Mouse (Mus musculus) activated CD4-positive, CD25-positive, alpha-beta regulatory T cell, adult 4 months (primary cell): ENCODE data around the gene Farsa. TPM values are rescaled to one million over a fixed set of nuclear protein-coding genes. Genes with fewer than 3 reads are reported as not detected.

Source experiments
- ATAC-seq: one replicate; pipeline ENCODE4 v1.8.0; 2017
- polyA plus RNA-seq, 2 experiments: library from polyadenylated mRNA; unstranded; fragments of 100-300 nt; shearing (Covaris generic); gene quantifications; one replicate each; pipeline ENCODE4 v1.2.1; 2017

The Farsa gene
- polyA plus RNA-seq, 2 experiments from 2014 or later: 45.8 to 58.4 TPM

DNA sequence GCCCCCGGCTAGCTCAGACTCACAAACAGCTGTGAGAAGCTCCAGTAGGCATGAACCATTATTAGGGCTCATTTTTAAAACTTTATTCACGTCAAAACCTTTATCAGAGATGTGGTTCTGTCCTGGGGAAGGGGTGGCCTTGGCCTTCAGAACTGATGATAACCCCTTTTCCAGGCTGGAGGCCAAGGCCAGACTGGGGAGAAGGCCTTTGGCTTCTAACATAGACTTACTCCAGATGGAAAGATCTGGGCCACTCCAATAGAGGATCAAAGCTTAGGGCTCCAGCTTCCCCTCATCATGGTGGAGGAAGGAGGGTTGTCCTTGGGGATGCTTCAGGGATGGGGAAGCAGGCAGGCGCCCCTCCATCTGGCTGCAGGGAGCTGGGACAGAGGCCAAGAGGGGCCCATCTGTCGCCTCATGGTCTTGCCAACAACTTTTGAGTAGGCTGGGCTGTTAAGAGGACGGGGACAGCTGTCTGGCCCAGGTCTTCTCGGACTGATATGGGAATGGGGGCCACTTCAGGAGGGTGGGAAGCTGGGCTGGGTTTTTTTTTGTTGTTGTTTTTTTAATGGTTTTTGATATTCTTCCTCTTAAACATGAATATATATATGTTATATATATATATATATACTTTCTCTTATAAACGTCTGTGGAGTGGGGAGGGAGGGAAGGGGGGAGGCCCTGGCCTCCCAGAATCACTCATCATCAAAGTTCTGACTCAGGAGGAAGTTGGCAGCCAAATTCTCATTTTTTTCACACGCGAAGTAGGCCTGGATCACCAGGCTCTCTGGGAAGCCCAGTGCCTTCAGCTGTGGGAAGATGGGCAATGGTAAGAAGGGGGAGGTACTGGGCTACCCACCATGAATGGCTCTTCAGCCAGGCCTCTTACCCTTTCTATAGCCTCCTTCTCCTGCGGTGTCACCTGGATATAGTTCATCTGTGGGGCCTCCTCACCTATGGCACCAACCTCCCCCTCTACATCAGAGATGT, 21.6 kb upstream of the Farsa start:
- ATAC-seq: no peak

DNA sequence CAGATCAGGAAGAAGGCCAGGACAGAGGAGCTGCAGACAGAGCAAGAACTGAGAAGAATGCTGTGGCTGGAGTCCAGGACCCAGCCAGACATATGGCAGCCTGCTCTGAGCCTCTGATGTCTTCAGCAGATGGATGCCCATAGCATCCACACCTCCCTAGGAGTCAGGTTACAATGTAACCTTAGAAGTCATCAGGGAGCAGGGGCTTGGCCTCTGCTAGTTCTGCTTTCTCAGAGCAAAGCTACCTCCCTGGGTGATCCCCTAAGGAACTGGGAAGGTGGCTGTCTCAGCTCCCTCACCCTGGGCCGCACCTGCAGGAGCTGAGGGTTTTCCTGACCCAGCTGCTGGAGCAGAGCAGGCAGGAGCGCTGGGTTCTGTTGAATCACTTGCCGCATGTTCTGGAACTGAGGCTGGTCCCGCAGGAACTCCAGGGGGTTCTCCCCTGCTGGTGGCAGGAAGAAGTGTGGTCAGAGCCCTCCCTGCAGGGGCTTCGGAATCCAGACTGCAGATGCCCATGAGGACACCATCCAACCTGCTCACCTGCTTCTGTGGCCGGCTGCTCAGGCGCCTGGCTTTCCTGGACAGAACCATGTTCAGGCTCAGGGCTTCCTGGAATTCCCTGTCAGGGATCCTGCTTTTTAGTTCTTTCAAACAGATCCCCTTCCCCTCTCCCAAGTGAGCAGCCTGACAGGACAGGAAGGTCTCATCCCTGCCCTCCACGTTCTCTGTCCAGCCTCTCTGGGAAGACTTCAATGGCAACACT, 19.5 kb upstream of the Farsa start:
- ATAC-seq: no peak

DNA sequence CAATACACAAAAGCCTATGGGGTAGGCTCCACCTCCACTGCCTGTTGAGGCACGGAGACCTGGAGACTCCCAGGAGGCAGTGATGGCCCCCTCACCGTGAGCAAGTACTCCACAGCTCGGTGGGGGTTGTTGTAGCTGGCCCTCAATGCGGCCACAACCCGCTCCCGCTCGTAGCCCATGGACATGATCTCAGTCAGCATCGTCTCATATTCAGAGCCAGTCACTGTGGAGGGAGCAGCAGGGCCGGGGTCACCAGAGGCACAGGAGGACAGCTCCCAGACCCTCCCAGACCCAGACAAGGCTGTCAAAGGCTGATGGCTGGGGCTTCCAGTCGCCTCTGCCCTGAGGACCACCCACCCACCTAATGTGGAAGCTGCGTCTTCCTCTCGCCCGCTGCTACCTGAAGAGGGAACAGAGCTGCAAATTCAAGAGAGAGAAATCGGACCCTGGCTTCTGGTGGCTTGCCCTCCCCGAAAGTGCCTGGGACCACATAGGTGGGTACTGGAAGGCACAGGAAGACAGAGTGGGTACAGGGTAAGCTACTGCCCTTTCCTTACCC, 18.8 kb upstream of the Farsa start:
- ATAC-seq: no peak

DNA sequence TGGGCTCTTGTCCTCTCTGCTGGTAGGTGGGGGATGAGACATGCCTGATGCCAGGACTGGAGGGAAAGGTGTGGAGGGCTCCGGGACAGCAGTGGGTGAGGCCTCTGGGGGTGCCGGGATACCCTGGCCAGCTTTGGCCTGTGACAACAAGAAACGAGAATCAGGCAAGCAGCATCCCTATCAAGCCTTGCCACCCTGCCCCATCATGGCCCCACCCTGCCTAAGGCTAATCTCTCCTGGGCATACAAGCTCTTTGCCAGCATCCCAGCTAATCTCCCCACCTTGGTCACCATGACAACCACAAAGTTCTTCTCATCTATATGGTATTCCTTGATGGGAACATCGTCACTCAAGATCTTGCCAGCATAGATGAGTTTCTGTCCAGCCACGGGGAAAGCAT, 18.3 kb upstream of the Farsa start:
- no peak for ATAC-seq

DNA sequence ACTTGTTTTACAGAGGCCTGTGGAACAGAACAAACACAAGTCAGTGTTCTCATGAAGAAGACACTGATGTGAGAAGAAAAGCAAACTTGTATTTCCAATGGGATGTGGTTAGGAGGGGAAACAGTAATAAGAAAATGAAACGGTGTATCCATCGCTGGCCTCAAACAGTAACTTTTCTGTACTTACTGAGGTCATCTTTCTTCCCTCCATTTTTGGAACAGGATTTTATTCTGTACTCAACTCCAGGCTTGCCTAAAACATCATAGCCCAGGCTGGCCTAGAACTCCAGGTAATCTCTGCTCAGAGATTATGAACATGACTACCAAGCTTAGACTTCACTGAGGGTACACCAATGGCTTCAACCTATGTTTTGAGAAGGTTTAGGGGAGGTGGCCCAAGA, 17.4 kb upstream of the Farsa start:
- no peak for ATAC-seq

DNA sequence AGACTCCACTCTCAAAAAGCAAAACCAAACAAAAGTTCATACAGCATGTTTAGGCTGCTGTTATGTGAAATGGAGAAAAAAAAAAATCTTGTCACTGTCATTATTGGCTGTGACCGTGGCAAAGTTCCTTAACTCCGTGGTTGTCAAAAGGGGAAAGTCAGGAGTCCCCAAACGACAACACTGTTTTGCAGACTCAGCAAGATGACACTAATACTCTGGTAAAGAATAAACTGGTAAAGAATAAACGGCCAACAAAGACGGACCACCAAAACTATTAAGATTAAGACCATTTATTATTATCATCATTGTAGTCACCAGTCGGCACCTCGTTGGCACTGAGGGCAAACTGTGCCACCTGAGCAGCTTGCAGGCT, 16.9 kb upstream of the Farsa start:
- ATAC-seq: no peak

DNA sequence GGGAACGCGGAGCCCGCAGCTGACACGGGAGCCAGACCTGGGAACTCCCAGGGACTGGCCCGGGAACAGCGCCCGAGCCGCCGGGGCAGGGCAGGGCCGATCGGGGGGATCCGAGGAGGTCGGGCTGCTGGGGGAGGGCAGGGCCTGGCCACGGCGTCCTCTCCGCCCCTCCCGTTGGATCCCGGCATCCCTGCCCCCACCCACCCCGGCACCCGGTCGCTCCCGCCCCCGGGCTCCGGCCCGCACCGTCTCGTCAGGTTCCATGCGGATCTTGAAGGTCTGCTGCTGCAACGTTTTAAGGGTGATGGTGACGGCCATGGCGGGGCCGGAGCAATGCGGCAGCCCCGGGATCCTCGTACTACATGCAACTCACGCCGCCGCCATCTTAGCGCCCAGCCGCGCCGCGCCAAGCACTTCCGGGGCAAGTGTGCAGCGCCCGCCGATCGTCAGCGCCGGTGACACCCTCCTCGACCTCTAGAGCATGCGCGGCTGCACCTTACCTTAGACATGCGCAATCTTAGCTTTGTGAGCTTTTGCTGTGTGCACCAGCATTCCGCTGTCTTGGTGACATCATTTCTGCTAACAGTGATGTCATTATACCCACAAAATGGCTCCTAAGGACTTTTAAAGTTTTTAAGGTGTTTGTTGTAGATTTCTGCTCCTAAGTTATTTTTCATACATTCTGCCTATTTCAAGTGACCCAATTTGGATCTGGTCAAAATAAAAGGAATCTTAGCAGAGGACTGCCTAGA, 16.4 kb upstream of the Farsa start, which contains the start of gene Rad23a:
TSS of gene Rad23a (minus strand) at position 418 of the 752 bp plus-strand sequence.
- ATAC-seq: peak; percentile 97

DNA sequence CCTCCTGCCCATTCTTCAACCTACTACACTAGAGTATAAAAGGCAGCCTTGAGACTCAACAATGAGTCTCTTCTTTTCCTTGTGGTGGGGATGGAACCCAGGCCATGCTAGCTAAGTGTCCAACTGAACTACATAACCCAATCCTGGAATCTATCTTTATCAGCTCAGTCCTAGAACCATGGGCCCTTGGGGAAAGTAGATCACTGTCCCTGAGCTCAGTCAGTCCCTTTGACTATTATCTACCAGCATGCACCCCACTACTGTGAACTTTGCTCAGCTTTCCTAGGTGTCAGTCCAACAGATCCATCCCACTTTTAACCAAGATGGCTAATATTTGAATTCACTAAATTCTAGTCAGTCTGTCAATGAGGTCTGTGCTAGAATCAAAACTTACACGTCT, 15.3 kb upstream of the Farsa start:
- no peak for ATAC-seq

DNA sequence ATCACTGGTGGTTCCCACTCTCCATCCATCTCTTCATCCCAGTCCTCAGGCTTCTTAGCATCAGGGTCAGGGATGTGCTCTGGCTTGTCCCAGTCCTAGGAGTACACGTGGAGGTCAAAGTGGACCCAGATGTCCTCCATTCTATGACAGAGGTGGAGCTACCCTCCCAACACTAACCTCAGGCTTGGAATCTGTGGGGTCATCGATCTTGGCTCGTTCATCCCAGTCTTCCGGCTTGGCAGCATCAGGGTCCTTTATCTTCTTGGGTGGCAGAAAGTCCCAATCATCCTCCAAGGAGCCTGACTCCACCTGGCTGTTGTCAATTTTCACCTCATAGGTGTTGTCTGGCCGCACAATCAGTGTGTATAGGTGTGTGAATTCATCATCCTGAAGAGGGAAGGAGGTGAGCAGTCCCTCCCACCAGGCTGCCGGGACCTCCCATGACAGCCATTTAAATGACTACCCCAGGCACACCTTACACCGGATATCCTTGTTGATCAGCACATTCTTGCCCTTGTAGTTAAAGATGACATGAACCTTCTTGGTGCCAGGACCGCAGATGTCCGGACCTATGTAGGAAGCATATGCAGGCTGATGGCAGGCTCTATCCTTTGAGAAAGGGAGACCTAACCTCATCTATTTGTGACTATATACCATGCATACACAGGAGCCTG, 12.3 kb upstream of the Farsa start:
- ATAC-seq: no peak

DNA sequence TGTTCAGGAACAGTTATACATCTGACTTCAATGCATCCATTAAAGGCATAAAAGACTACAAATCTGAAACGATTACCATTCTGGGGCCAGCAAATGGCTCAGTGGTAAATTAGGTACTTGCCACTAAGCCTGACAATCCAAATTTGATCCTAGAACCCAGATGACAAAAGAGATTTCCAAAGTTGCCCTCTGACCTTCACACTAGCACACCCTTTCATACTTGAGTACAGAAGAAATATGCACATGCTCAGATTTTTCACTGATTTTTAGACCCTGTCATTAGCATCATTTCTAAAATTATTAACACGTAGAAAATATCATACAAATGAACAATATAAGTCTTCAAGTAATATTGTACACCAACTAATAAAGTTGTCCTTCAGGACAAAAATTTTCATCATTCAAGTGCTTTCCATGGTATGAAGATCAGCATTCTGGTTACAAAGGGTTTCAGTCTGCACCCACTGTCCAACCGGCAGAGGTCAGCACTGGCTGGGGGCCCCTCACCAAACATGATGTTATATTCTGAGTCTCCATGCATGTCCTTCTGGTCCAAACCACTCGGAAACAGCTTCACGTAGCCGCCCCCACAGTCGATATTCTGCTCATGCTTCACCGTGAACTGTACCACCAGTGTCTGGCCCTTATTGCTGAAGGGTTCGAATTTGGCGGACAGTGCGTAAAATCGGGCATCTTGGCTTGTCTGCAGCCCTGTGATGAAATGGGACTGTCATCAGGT, 11.3 kb upstream of the Farsa start:
- no peak for ATAC-seq

DNA sequence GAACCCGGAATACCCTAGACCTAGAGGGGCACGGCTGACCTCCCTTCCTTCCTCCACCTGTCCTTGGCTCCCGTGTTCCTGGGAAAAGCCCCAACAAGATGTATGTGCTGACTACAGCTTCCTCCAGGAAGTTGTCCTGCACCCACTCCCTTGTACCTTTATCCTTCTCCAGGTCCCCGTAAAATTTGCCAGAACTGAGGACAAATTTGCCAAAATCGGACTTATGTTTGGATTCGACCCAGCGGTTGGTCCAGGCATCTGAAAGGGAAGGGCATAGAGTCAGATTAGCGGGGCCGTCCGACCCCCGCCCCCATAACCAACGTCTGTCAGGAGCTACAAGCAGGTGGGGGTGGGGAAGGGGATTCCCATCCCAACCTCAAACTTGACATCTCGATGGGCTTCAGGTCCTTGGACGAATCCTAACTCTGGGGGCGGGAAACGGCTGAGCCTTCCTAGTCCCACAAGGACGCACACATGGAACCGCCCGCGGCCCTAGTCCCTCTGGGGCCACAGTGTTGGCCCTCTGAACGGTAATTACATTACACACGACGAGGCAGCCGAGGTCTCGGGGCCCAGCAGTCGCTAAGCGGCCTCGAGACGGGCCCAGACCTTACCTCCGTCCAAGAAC, 10.6 kb upstream of the Farsa start:
- ATAC-seq: peak; percentile 6

DNA sequence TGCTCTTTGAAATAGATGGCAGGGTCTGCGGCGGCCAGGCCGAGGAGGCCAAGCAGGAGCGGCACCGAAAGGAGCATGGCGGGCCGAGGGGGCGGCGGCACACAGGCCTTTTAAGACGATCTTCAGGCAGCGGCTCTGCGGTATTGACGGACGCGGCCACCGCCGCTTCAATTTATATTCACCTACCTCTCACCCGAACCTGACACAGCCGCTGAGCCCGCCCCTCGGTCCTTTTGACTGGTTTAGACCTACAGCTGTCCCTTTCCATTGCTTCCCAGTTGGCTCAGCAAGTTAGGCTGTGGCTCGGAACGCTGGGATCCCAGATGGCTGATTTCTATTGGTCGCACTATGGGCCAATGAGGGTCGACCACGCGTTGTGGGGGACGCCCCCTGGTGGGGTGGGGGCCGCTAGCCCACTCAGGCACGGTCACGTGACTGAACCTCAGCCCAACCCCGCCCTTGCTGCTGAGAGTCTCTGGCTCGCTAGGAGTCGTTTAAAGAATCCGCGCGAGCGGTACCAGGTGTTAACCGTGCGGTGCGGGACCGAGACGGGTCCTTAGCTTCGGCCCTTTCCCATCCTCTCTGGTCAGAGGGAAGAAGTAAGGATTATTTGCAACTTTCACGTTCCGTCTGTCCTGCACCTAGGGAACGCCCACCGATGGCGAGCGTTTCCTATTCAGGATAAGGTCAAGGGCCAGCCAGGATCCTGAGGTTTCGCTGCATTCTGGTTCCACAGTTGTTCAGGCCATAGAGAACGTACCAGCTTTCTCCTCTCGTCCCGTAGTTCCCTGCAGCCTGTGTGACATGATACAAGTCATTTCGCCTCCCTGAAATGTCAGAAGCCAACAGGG, 9.8 kb upstream of the Farsa start, which contains the start of gene Calr:
TSS of gene Calr (minus strand) at position 213 of the 851 bp plus-strand sequence.
- peak; percentile 96 for ATAC-seq

DNA sequence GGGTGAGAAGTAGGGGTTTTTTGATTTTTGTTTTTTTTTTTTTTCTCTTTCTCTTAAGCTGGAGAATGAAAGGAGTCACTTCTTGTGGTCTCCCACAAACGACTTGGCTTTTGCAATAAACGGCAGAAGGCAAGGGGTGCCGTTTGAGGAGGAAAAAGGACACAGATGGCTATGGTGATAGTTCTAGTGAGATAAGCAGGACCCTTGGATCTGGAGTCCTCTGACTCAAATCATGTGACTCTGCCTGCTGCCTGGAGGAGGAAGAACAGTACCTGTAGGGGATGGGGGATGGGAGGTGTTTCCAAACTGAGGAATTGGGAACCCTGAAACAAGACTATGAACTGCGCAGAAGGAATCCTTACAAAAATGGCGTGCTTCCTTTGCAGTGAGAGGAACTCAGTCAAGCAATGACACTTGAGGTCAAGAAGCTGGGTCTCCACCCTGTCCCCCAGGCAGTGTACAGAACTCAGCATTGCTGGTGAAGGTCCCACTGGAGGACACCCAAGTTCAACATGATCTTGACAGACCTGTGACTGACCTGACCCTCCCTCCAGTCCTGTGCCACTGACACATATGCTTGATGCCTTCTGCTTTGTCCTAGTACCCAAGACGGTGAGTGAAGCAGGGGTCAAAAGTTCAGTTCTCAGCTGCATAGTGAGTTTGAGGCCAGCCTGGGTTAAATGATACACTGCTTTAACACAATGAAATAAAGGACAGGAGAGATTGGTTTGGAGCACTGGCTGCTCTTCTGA, 8.9 kb upstream of the Farsa start:
- no peak for ATAC-seq

DNA sequence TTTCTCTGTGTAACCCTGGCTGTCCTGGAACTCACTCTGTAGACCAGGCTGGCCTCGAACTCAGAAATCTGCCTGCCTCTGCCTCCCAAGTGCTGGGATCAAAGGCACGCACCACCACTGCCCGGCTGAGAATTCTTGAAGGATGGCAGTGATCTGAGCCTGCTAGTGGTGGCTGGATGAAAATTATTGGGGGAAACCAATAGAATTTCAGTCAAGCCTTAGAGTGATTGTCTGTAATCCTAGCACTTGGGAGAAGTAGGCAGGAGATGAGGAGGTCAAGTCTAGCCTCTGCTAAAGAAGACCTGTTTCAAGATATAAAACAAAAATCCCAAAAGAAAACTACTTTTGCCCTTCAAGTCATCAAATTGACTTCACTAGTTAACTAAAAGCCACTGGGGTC, 355 bp upstream of the Farsa start:
- ATAC-seq: no peak

DNA sequence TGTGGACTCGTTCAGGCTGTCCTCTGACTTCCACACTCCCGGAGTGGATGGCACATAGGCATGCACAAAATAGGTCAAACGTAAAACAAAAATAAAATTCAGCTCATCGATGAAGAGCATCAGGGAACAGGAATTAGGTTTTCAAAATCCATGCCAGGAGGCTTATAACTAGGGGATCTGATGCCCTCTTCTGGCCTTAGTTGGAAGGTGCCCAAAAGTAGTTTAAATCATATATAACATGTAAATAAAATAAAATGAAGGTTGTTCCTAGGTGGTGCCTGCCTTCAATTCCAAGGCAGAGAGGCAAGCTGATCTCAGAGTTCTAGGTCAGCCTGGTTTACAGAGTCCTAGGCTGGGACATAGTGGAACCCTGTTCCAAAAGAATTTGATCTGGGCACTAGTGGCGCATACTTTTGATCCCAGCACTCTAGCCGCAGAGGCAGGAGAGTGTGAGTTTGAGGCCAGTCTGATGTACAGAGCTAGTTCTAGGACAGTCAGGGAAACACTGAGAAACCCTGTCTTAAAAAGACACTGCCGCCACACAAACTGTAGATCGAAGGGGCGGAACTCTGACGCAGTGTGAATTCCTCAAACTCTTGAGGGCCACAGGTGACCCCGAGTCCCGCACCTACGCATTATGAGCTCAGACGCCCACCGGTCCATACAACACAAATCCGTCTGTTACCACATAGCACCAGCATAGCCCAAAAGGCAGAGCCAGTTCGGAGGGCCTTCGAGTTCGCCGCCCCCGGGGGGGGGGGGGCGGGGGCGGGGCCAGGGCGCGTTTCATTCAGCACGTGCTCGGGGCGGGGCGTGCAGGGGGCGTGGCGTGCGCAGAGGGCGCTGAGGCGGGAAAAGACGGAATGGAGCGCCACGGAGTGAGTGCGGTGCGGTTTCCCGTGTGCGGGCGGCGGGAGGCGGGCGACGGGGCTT, 14.9 kb downstream of the Farsa start, which contains the start of gene Syce2:
TSS of gene Syce2 (plus strand) at position 736 of the 933 bp plus-strand sequence.
- ATAC-seq: peak; percentile 69

DNA sequence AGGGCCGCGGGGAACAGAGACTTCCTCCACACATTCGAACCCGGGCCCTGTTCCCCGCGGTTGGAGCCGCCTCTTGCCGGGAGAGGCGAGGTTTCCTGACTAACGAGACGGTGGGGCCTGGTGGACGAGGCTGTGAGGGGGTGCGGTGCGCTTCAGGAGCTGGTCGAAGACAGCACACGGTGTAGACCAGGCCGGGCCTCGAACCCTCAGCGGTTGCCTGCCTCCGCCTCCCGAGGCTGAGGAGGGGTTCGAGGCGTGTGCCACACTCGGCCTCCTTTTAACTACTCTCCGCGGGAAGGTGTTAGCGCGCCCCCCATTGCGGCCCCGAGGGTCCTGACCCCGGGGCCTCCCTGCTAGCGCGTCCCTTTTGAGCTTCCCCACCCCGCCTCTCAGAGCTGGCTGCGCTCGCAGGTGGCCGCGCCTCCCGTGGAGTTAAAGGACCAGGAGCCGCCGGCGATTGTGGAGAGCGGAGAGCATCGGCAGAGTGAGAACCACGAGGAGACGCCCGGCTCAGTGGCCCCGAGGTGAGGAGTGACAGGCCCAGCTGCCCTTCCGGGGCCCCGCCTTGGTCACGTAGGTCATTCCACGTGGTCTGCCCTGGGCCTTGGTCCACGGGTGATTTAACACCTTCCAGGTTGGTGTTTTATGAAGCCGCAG, 15.6 kb downstream of the Farsa start:
- ATAC-seq: no peak

DNA sequence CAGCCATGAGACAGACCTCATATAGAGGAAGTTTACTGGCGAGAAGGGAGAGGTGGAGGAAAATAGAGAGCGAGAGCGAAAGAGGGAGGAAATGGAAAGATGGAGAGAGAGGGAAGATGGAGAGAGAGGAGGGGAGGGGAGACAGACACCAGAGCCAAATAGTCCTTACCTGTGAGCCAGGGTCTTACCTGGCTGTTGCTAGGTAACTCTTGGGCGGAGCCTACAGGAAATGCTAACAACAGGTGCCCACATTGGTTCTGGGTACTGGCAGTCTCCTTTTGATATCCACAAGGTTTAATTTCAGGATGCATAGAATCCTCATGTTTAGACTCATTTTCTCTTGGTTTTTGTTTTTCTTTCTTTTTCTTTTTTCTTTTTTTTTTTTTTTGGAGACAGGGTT, 16.2 kb downstream of the Farsa start:
- ATAC-seq: no peak
